19 mouse cellular contexts compared by ENCODE assay signal in genomic region chr1:85716447-85717027, GRCm38 (mm10).
DNase-seq lines count a peak whose midpoint lies in the region; ATAC-seq and TF ChIP-seq lines count a peak whose summit lies in the region.
"Had no signal": no experiment of that assay in that cellular context is flagged by ENCODE, and none has a peak within 500 bp of the region (broad histone marks: within the 10 kb centered on the region; RNA-seq: fewer than 3 reads in every experiment).

No protein-coding gene starts in this region.

- ATAC-seq in hindbrain, embryonic 11.5 days (ENCODE audit: low FRiP score) = peak; percentile 63; the same call in 1 of the 2 replicates
- no peak for ATAC-seq in hindbrain, embryonic 13.5 days (ENCODE audit: low FRiP score)
- 0 out of 2 replicates have a peak, but pooled peaks have one; percentile 29 for ATAC-seq in embryonic facial prominence, embryonic 11.5 days (replicated peaks; ENCODE audit: insufficient number of reproducible peaks, low FRiP score, low TSS enrichment, low read depth)
- peak; percentile 61 for ATAC-seq in granulocyte monocyte progenitor cell, adult 5-6 weeks (replicated peaks; ENCODE audit: poor library complexity, severe bottlenecking)
- ATAC-seq: intestine, embryonic 15.5 days had no signal

- DNase-seq in hindbrain, embryonic 11.5 days (ENCODE audit: low spot score) = peak; percentile 40
- DNase-seq in CH12.LX (ENCODE audit: extremely low read depth) = no peak
- DNase-seq in embryonic facial prominence, embryonic 11.5 days (ENCODE audit: low spot score) = peak; percentile 16
- no peak for DNase-seq in right cerebral cortex, adult 18-20 months
- no peak for DNase-seq in thymus, adult 18-20 months
- DNase-seq in frontal cortex, postnatal 25 days (ENCODE audit: low spot score in 2 of 2) = no peak
- DNase-seq: adrenal gland, adult 8-10 months; B cell, adult 2 months; cerebellum, adult 8-10 months; gastrocnemius, adult 2 months; heart, postnatal 14 days; right cerebral cortex, postnatal 14 days; thymus, postnatal 4 days had no signal

- H3K9ac ChIP-seq in hindbrain, embryonic 11.5 days (ENCODE audit: low read depth, low read length) = no peak overlapping the region
- H3K9ac ChIP-seq in hindbrain, embryonic 13.5 days = no peak overlapping the region
- no peak overlapping the region for H3K9ac ChIP-seq in CH12.LX (ENCODE audit: insufficient read depth, low read depth)
- no peak overlapping the region for H3K9ac ChIP-seq in embryonic facial prominence, embryonic 11.5 days (replicated peaks; ENCODE audit: low read length)
- H3K9ac ChIP-seq: intestine, embryonic 15.5 days; limb, embryonic 12.5 days; liver, embryonic 15.5 days had no signal

- TF ChIP-seq EP300 in CH12.LX (IDR thresholded peaks at IDR 0.05; ENCODE audit: low read length) = no peak

- H3K4me2 ChIP-seq in hindbrain, embryonic 11.5 days (replicated peaks; ENCODE audit: low read depth, low read length) = no peak overlapping the region
- H3K4me2 ChIP-seq in hindbrain, embryonic 13.5 days = no peak overlapping the region
- no peak overlapping the region for H3K4me2 ChIP-seq in CH12.LX (ENCODE audit: insufficient read depth, low read depth, poor library complexity, severe bottlenecking)
- no peak overlapping the region for H3K4me2 ChIP-seq in embryonic facial prominence, embryonic 11.5 days (ENCODE audit: low read depth, low read length)
- H3K4me2 ChIP-seq: intestine, embryonic 15.5 days; limb, embryonic 12.5 days; liver, embryonic 15.5 days had no signal

- peak; percentile 25; the same call in 1 of the 2 replicates for TF ChIP-seq POLR2A in CH12.LX (IDR thresholded peaks at IDR 0.05; ENCODE audit: low read depth, low read length)

- no peaks in the 10 kb centered on the region for H3K36me3 ChIP-seq in hindbrain, embryonic 11.5 days (ENCODE audit: control insufficient read depth, insufficient read depth, low read length)
- no peaks in the 10 kb centered on the region for H3K36me3 ChIP-seq in hindbrain, embryonic 13.5 days
- peaks cover 37 to 55% of the 10 kb centered on the region in 2 experiments for H3K36me3 ChIP-seq in CH12.LX (replicated peaks in 1 of 2; ENCODE audit: control insufficient read depth in 1 of 2, insufficient read depth in 1 of 2, low read length in 1 of 2)
- no peaks in the 10 kb centered on the region for H3K36me3 ChIP-seq in embryonic facial prominence, embryonic 11.5 days (replicated peaks; ENCODE audit: control insufficient read depth, insufficient read depth, low read depth, low read length)
- H3K36me3 ChIP-seq: intestine, embryonic 15.5 days; limb, embryonic 12.5 days; liver, embryonic 15.5 days had no signal

- H3K27ac ChIP-seq in hindbrain, embryonic 11.5 days (ENCODE audit: low read depth, low read length) = no peak overlapping the region
- H3K27ac ChIP-seq in hindbrain, embryonic 13.5 days = no peak overlapping the region
- H3K27ac ChIP-seq in CH12.LX (ENCODE audit: insufficient read depth, low read depth) = no peak overlapping the region
- H3K27ac ChIP-seq in embryonic facial prominence, embryonic 11.5 days (replicated peaks; ENCODE audit: low read depth, low read length) = no peak overlapping the region
- H3K27ac ChIP-seq: gastrocnemius, adult 2 months; intestine, embryonic 15.5 days; left cerebral cortex, adult 2 months; limb, embryonic 12.5 days; liver, embryonic 15.5 days had no signal

- no peaks in the 10 kb centered on the region for H3K9me3 ChIP-seq in hindbrain, embryonic 11.5 days (ENCODE audit: control insufficient read depth, low read length)
- no peaks in the 10 kb centered on the region; the same call in 1 of the 2 replicates for H3K9me3 ChIP-seq in hindbrain, embryonic 13.5 days
- H3K9me3 ChIP-seq in CH12.LX (replicated peaks; ENCODE audit: low read length) = no peaks in the 10 kb centered on the region
- H3K9me3 ChIP-seq in embryonic facial prominence, embryonic 11.5 days (replicated peaks; ENCODE audit: control insufficient read depth, low read length) = no peaks in the 10 kb centered on the region
- H3K9me3 ChIP-seq: intestine, embryonic 15.5 days; limb, embryonic 12.5 days; liver, embryonic 15.5 days had no signal

- no peaks in the 10 kb centered on the region for H3K27me3 ChIP-seq in hindbrain, embryonic 11.5 days (ENCODE audit: control insufficient read depth, insufficient read depth, low read length)
- H3K27me3 ChIP-seq in hindbrain, embryonic 13.5 days = no peaks in the 10 kb centered on the region
- no peaks in the 10 kb centered on the region for H3K27me3 ChIP-seq in CH12.LX (replicated peaks)
- H3K27me3 ChIP-seq in embryonic facial prominence, embryonic 11.5 days (ENCODE audit: control insufficient read depth, insufficient read depth, low read length) = no peaks in the 10 kb centered on the region
- H3K27me3 ChIP-seq: intestine, embryonic 15.5 days; limb, embryonic 12.5 days; liver, embryonic 15.5 days had no signal

- dilution Hi-C loops in CH12.LX (cut with MboI; ENCODE audit: extremely low pct_ligation_motif_present, extremely low pct_unique_long_range_greater_than_20kb, low sequenced_read_pairs) = no loop called here

- TF ChIP-seq CTCF in CH12.LX (conservative IDR thresholded peaks at IDR 0.05 in 1 of 2, IDR thresholded peaks at IDR 0.05 in 1 of 2; ENCODE audit: low read depth in 2 of 2, low read length in 2 of 2) = no peak

- no peak overlapping the region for H3K4me3 ChIP-seq in hindbrain, embryonic 11.5 days (ENCODE audit: low read depth, low read length)
- H3K4me3 ChIP-seq in hindbrain, embryonic 13.5 days = no peak overlapping the region
- no peak overlapping the region for H3K4me3 ChIP-seq in CH12.LX (replicated peaks in 1 of 3; ENCODE audit: low read depth in 2 of 3, low read length in 2 of 3, poor library complexity in 1 of 3)
- H3K4me3 ChIP-seq in embryonic facial prominence, embryonic 11.5 days (ENCODE audit: low read depth, low read length) = no peak overlapping the region
- H3K4me3 ChIP-seq: gastrocnemius, adult 2 months; intestine, embryonic 15.5 days; left cerebral cortex, adult 2 months; limb, embryonic 12.5 days; liver, embryonic 15.5 days had no signal

- in situ Hi-C loops in CH12.LX (cut with MboI; ENCODE audit: low pct_ligation_motif_present, low pct_unique_long_range_greater_than_20kb, low sequenced_read_pairs) = no loop called here

- 61% methylated on average over 7 of the region's 7 CpGs for WGBS in hindbrain, embryonic 11.5 days
- 53% methylated on average over 7 of the region's 7 CpGs for WGBS in hindbrain, embryonic 13.5 days
- WGBS in embryonic facial prominence, embryonic 11.5 days = 49% methylated on average over 7 of the region's 7 CpGs

- H3K4me1 ChIP-seq in hindbrain, embryonic 11.5 days (replicated peaks; ENCODE audit: control insufficient read depth, insufficient read depth, low read length) = no peaks in the 10 kb centered on the region
- H3K4me1 ChIP-seq in hindbrain, embryonic 13.5 days (replicated peaks) = peaks cover 11% of the 10 kb centered on the region
- H3K4me1 ChIP-seq in CH12.LX (ENCODE audit: control insufficient read depth in 1 of 2, insufficient read depth in 2 of 2) = peaks cover 0 to 4% of the 10 kb centered on the region in 2 experiments; a peak in 1 of 4 replicates
- H3K4me1 ChIP-seq in embryonic facial prominence, embryonic 11.5 days (ENCODE audit: control insufficient read depth, insufficient read depth, low read length) = no peaks in the 10 kb centered on the region
- H3K4me1 ChIP-seq: intestine, embryonic 15.5 days; limb, embryonic 12.5 days; liver, embryonic 15.5 days had no signal

- TF ChIP-seq RAD21 in CH12.LX (IDR thresholded peaks at IDR 0.05; ENCODE audit: low read depth, low read length) = no peak

- no peaks in the 10 kb centered on the region for H3K79me2 ChIP-seq in CH12.LX (replicated peaks; ENCODE audit: control insufficient read depth, extremely low read depth, insufficient read depth, poor library complexity, severe bottlenecking)

TF ChIP-seq in CH12.LX, 34 proteins besides CTCF, POLR2A, EP300 and RAD21:
- 0 out of 2 replicates have a peak, but pooled peaks have one; percentile 53 for TF ChIP-seq ZMIZ1 (IDR thresholded peaks at IDR 0.05; ENCODE audit: low read depth, low read length)
- no peak for TF ChIP-seq CHD1 (IDR thresholded peaks at IDR 0.05; ENCODE audit: low read depth, low read length)
- TF ChIP-seq CHD2 (IDR thresholded peaks at IDR 0.05; ENCODE audit: low read length) = 0 out of 2 replicates have a peak, but pooled peaks have one; percentile 2
- no peak for TF ChIP-seq GABPA (IDR thresholded peaks at IDR 0.05; ENCODE audit: insufficient replicate concordance, low read depth, low read length)
- TF ChIP-seq ZC3H11A (IDR thresholded peaks at IDR 0.05; ENCODE audit: low read depth, low read length) = no peak
- TF ChIP-seq POLR2AphosphoS2 (IDR thresholded peaks at IDR 0.05; ENCODE audit: low read depth, low read length) = peak; percentile 88

Comparison
In these comparisons a context has a peak if more than half of its experiments do, and no peak if none do; other contexts are left out.
1. DNase-seq: peak in hindbrain, embryonic 11.5 days (single experiment) and embryonic facial prominence, embryonic 11.5 days (single experiment); none in CH12.LX (single experiment), right cerebral cortex, adult 18-20 months (single experiment), thymus, adult 18-20 months (0 of 2) and frontal cortex, postnatal 25 days (0 of 2).